Mouse (Mus musculus): ENCODE data around the gene Igsf9. TPM values are rescaled to one million over a fixed set of nuclear protein-coding genes. Genes with fewer than 3 reads are reported as not detected.

Gene Igsf9
- polyA plus RNA-seq, 1 experiment from 2014 or later, result 76.2 TPM

DNA sequence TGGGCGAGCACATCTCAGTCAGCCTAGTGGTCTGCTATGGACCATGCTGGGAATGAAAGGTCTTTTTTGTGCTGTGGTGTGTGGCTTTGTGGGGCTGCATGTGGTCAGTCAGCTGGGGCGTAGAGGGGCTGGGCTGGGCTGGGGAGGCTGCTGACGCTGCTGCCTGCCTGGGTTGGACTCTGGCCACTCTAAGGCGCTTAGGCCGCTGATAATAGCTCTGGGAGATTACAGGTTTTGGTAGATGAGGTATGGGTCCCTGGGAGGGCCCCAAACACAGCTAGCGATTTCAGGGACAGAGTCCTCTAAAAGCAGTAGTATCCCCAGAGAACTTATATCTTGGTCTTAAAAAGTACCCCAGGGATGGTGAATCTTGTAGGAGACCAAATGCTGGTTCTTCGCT lies 7.2 kb downstream of the Igsf9 start:
- WGBS, result 81% methylated on average over 7 of the region's 7 CpGs
- H3K4me1 ChIP-seq, result peaks cover 65% of the 10 kb centered on the region
- no peak for DNase-seq (ENCODE audit: low spot score)
- H3K36me3 ChIP-seq, result peaks cover 85% of the 10 kb centered on the region
- no peaks in the 10 kb centered on the region for H3K9me3 ChIP-seq (replicated peaks)
- no peak overlapping the region for H3K27ac ChIP-seq (replicated peaks)
- no peaks in the 10 kb centered on the region; the same call in 1 of the 2 replicates for H3K27me3 ChIP-seq (ENCODE audit: low read depth, poor library complexity, severe bottlenecking)
- no peak overlapping the region for H3K4me3 ChIP-seq

DNA sequence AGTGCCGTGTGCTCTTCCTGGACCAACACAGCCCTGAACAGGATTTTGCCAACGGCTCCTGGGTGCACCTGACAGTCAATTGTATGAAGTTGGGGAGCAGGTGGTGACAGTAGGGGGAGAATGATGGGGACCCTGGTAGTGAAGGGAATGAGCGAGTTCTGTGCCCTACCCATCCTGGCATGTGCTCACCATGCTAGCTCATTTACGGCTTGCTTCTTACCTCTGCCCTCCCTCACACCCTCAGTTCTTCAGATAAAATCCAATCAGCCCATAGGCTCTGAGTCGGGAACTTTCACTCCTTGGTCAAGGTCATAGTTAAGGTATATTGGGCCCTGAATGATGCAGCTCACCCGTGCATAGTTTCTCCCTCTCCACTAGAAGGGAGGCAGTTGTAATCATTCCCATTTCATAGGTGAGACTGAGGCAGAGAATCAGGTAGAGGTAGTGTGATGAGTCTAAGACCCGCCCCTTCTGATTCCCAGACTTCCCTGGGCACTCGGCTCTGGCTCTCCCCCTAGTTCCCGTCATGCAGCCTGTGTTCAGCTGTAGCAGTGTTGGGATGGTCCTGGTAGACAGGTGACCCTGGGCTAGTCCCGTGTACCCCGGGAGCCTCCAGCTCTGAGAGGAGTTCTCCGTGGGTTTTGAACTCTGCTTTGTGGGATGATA lies 8.1 kb downstream of the Igsf9 start:
- Histone ChIP-seq H3K36me3 (peaks cover 89% of the 10 kb centered on the region), H3K9me3 (replicated peaks) (no peaks in the 10 kb centered on the region), H3K27me3 (ENCODE audit: low read depth, poor library complexity, severe bottlenecking) (no peaks in the 10 kb centered on the region; the same call in 1 of the 2 replicates), H3K27ac (replicated peaks) (no peak overlapping the region; the same call in 1 of the 2 replicates), H3K4me3 (peak overlapping the region; percentile 25; the same call in 1 of the 2 replicates), H3K4me1 (peaks cover 56% of the 10 kb centered on the region)
- no peak for DNase-seq (ENCODE audit: low spot score)
- WGBS, result 59% methylated on average over 12 of the region's 12 CpGs

DNA sequence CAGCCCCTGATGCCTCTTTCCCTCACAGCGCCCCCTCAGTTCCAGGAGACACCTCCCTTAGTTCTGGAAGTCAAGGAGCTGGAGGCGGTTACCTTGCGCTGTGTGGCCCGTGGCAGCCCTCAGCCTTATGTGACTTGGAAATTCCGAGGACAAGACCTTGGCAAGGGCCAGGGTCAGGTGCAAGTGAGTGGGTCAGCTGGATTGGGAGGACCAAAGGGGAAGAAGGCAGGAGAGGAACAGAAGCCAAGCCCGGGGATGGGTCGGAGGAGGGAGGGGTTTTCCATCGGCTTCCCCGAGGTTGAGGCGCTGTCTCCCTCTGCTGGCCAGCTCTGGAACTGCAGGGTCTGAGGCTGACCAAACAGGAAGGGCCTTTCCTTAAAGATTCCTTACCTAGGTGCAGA lies 8.7 kb downstream of the Igsf9 start:
- peak overlapping the region; percentile 25; the same call in 1 of the 2 replicates for H3K4me3 ChIP-seq
- peak; percentile 90 for DNase-seq (ENCODE audit: low spot score)
- peaks cover 50% of the 10 kb centered on the region for H3K4me1 ChIP-seq
- H3K9me3 ChIP-seq (replicated peaks), result no peaks in the 10 kb centered on the region
- H3K27ac ChIP-seq (replicated peaks), result no peak overlapping the region; the same call in 1 of the 2 replicates
- WGBS, result 10% methylated on average over 10 of the region's 10 CpGs
- H3K36me3 ChIP-seq, result peaks cover 89% of the 10 kb centered on the region
- no peaks in the 10 kb centered on the region; the same call in 1 of the 2 replicates for H3K27me3 ChIP-seq (ENCODE audit: low read depth, poor library complexity, severe bottlenecking)

DNA sequence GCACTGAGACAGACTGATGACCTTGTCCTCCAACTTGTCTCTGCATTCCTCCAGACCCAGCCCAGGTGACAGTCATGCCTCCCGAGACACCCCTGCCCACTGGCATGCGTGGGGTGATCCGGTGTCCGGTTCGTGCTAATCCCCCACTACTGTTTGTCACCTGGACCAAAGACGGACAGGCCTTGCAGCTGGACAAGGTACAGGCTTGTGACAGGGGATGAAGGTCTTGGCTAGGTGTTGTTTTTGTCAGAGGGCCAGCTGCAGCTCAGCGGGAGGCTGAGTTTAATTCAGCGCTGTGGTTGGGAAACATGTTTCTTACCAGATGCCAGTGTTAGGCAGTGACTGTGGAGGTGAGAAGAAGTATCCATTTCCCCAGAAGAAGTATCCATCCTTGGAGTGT lies 10.5 kb downstream of the Igsf9 start:
- no peak for DNase-seq (ENCODE audit: low spot score)
- no peaks in the 10 kb centered on the region for H3K9me3 ChIP-seq (replicated peaks)
- H3K27me3 ChIP-seq (ENCODE audit: low read depth, poor library complexity, severe bottlenecking), result peaks cover 16% of the 10 kb centered on the region
- H3K27ac ChIP-seq (replicated peaks), result no peak overlapping the region
- H3K36me3 ChIP-seq, result peaks cover 98% of the 10 kb centered on the region
- H3K4me3 ChIP-seq, result no peak overlapping the region
- H3K4me1 ChIP-seq, result peaks cover 33% of the 10 kb centered on the region
- 91% methylated on average over 8 of the region's 8 CpGs for WGBS

DNA sequence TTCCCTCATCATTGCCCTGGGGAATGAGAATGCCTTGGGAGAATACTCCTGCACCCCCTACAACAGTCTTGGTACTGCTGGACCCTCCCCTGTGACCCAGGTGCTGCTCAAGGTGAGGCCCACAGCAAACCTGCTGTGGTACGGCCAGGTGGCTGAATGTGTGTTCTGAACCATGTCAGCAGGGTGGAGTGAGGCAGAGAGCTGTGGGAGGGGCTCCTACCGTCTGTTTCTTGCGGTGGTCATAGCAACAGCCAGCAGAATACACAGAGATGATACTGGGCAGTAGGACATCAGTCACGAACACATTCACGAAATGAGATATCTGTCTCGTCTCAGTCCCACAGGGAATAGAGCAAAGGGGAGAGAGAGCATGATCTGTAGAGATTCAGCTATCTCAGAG lies 11.9 kb downstream of the Igsf9 start:
- H3K27me3 ChIP-seq (ENCODE audit: low read depth, poor library complexity, severe bottlenecking), result peaks cover 31% of the 10 kb centered on the region
- H3K36me3 ChIP-seq, result peaks cover 98% of the 10 kb centered on the region
- DNase-seq (ENCODE audit: low spot score), result no peak
- peaks cover 18% of the 10 kb centered on the region for H3K4me1 ChIP-seq
- no peak overlapping the region for H3K4me3 ChIP-seq
- no peaks in the 10 kb centered on the region for H3K9me3 ChIP-seq (replicated peaks)
- H3K27ac ChIP-seq (replicated peaks), result no peak overlapping the region
- 87% methylated on average over 6 of the region's 6 CpGs for WGBS

DNA sequence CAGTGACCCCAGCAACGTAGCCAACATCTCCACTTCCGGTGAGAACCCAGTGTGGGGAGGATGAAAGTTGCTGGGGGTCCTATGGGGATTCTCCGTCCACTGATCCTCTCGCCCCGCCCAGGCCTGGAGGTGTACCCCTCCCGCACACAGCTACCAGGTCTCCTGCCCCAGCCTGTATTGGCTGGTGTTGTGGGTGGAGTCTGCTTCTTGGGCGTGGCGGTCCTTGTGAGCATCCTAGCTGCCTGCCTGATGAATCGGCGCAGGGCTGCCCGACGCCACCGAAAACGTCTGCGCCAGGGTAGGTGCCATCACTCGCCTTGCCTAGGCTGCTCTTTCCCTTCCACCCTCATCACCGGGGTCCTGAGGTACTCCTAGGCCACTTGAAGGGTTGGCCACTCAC lies 14.4 kb downstream of the Igsf9 start:
- H3K36me3 ChIP-seq, result peaks cover 82% of the 10 kb centered on the region
- peaks cover 21% of the 10 kb centered on the region for H3K4me1 ChIP-seq
- H3K27me3 ChIP-seq (ENCODE audit: low read depth, poor library complexity, severe bottlenecking), result peaks cover 56% of the 10 kb centered on the region
- H3K9me3 ChIP-seq (replicated peaks), result no peaks in the 10 kb centered on the region
- no peak for DNase-seq (ENCODE audit: low spot score)
- no peak overlapping the region for H3K4me3 ChIP-seq
- H3K27ac ChIP-seq (replicated peaks), result no peak overlapping the region
- WGBS, result 83% methylated on average over 17 of the region's 17 CpGs

DNA sequence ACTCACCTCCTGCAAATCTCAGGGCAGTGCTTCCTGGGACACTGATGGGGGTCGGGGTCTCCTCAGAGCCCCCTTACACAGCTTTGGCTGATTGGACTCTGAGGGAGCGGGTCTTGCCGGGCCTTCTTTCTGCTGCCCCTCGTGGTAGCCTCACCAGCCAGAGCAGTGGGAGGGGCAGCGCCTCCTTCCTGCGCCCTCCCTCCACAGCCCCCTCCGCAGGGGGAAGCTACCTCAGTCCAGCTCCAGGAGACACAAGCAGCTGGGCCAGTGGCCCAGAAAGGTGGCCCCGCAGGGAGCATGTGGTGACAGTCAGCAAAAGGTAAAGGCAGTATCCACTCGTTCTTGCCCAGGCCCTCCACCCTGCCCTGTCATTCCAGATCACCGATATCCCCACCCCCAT lies 15.8 kb downstream of the Igsf9 start:
- no peak overlapping the region for H3K4me3 ChIP-seq
- peaks cover 68% of the 10 kb centered on the region for H3K36me3 ChIP-seq
- H3K9me3 ChIP-seq (replicated peaks), result no peaks in the 10 kb centered on the region
- H3K27ac ChIP-seq (replicated peaks), result no peak overlapping the region
- no peak for DNase-seq (ENCODE audit: low spot score)
- peaks cover 35% of the 10 kb centered on the region for H3K4me1 ChIP-seq
- WGBS, result 79% methylated on average over 10 of the region's 10 CpGs
- peaks cover 70% of the 10 kb centered on the region for H3K27me3 ChIP-seq (ENCODE audit: low read depth, poor library complexity, severe bottlenecking)

DNA sequence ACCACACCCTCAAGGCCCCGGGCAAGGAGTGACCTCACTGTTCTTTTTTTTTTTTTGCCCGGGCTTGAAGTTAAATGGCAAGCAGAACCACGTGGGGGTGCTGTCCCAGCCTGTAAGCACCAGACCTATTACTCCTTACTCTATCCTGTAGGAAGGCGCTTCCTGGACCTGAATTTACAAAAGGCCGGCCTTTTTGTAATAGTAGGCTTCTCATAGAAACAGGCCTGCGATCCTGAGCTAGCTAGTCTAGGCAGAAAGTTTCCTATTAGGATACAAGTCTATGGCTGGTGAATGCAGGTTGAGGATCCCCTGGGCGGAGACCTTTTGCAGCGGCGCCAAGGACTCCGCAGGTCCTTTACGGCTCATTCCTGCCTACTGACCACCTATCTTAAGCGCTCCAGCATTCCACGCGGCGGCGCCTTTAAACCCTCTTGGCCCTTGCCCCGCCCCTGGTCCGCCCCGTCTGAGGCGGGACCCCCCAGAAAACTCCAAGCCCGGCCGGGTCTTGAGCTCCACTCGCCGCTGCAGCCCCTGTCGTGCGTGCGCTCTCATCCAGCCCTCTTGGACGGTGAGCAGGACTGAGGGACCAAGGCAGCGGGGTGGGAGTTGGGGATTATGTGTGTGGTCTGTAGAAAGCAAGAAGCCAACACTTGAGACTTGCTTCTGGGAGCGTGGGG lies 18.3 kb downstream of the Igsf9 start, which contains the start of gene Tagln2:
Tagln2 (plus strand) TSS at position 283 of the 677 bp plus-strand sequence.
- H3K9me3 ChIP-seq (replicated peaks), result no peaks in the 10 kb centered on the region
- peaks cover 93% of the 10 kb centered on the region for H3K27me3 ChIP-seq (ENCODE audit: low read depth, poor library complexity, severe bottlenecking)
- DNase-seq (ENCODE audit: low spot score), result peak; percentile 73
- H3K4me3 ChIP-seq, result peak within 1 kb of the TSS; percentile 56
- H3K36me3 ChIP-seq, result peaks cover 43% of the 10 kb centered on the region
- peak within 1 kb of the TSS; percentile 74 for H3K27ac ChIP-seq (replicated peaks)
- WGBS, result 1% methylated on average over 30 of the region's 30 CpGs
- H3K4me1 ChIP-seq, result peaks cover 60% of the 10 kb centered on the region

DNA sequence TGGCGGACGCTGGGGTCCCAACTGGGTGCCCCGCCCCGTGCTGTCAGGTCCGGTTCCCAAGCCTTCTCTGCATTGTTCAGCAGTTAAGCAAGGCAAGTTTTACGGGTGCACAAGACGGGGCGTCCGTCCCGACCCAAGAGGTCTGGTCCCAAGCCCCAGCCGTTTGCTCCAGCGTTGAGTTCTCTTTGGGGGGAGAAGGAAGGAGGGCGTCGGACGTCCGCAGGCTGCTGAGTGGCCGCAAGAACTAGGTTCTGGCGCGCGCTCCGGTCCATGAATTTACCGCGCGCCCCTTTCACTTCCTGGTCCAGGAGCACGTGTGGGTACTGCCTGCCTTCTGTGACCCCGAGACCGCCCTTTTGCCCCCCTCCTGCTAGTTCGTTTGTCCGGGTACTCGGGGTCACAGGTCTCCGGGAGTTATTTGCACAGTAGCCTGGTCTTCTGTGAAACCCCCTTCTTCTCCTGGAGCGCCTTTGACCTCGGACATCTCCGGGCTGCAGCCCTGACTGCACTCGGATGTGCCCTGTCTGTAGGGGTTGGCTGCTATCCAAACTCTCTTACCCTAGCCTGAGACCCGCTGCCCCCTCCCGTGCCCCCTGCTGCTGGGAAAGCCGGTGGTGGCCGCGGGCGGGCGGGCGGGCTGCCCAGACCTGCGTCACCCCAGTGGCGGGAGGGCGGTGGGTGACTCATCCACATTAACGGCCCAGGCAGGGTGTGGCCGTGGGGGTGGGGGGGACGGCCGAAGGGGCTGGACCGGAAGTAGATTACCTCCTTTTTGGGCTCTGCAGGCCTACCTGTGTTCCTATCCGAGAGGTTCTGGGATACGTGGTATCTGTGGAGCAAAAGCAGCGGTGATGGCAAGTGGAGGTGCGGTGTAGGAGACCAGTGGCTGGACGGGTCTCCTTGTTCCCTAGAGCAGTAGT lies 19.1 kb downstream of the Igsf9 start:
- peak; percentile 58 for DNase-seq (ENCODE audit: low spot score)
- Histone ChIP-seq H3K36me3 (peaks cover 37% of the 10 kb centered on the region), H3K27me3 (ENCODE audit: low read depth, poor library complexity, severe bottlenecking) (peaks cover 98% of the 10 kb centered on the region), H3K27ac (replicated peaks) (peak overlapping the region; percentile 74), H3K4me1 (peaks cover 60% of the 10 kb centered on the region), H3K9me3 (replicated peaks) (no peaks in the 10 kb centered on the region), H3K4me3 (peak overlapping the region; percentile 56)
- 1% methylated on average over 56 of the region's 56 CpGs for WGBS

DNA sequence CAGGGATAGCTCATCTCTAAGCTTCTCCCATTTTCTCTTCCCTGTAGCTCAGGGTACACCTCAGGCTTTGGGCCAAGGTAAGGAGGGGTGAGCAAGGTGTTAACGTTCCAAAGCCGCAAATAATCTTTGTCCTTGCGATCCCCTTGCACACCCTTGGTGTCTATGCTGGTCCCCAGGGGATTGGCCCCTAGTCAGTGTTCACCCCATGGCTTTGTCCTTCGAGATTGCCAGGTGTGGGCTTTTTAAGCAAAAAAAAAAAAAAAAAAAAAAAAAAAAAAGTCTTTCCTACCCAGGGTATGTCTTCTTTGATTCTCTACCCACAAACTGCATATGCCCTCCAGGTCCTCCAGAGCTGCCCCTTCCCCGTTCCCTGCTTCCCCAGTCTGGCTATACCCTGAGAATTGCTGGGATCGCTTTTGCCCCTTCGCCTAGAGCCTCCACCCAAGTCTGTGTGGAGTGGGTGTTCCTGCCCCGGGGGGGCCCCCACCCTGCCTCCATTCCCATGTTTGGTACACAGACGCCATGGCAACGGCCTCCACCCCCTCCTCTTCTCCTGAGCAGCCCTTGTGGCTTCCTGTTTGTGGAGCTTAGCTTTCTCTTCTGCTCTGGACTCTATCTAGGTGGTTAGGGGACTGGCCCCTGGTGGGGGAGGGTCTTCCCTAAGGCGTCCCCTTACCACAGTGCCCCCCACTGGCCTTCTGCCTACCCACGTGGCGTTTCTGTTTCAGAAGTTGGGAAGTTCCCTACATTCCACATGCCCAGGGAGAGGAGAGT lies 20.0 kb downstream of the Igsf9 start:
- Histone ChIP-seq H3K36me3 (peaks cover 32% of the 10 kb centered on the region), H3K27me3 (ENCODE audit: low read depth, poor library complexity, severe bottlenecking) (peaks cover 91% of the 10 kb centered on the region), H3K27ac (replicated peaks) (peak overlapping the region; percentile 74), H3K9me3 (replicated peaks) (no peaks in the 10 kb centered on the region), H3K4me3 (peak overlapping the region; percentile 56), H3K4me1 (peaks cover 60% of the 10 kb centered on the region)
- peak; percentile 57 for DNase-seq (ENCODE audit: low spot score)
- 30% methylated on average over 13 of the region's 13 CpGs for WGBS

DNA sequence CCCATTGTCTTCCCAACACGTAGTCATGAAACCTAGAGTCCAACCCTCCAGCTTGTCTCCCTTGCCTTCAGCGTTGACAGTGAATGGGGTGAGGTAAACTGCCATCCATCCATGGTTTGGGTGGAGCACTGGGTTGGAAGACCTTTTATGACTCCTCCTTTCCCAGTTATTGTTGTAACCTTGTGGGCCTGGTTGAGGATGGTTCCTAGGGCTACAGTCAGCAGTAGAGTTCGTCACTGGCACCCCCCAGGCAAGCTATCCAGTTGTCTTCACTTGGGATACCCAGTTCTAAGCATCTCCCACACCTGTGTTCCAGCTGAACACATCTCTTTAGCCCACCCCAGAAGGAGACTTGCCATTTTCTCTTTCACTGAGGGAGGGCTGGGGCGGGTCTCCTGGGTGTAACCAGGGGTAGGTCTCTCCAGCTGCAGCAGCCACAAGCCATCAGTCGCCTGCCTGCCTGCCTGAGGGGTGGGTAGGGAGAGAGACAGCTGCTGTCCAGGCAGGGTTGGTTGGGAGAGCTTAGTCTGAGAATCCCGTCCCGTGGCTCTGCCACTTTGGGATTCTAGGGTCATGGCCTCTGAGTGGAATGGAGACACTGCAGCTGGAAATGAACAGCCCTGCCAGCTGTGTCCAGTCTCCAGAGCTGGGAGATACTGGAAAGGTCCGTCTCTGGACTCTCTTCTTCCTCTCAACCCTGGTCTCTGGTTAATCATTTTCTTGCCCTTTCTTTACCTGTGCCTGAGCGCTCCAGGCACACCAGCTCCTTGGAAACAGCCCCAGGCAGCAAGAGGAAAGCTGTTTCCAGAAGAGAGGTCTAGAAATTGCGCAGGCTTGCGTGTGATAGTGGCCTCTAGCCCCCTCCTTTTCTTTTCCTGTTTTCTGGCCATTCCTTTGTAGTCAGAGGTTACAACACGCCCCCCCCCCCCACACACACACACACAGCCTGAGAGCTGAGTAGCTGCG lies 20.8 kb downstream of the Igsf9 start:
- Histone ChIP-seq H3K36me3 (peaks cover 23% of the 10 kb centered on the region), H3K4me1 (peaks cover 64% of the 10 kb centered on the region), H3K27me3 (ENCODE audit: low read depth, poor library complexity, severe bottlenecking) (peaks cover 83% of the 10 kb centered on the region), H3K27ac (replicated peaks) (peak overlapping the region; percentile 46; the same call in 1 of the 2 replicates), H3K4me3 (peak overlapping the region; percentile 30), H3K9me3 (replicated peaks) (no peaks in the 10 kb centered on the region)
- DNase-seq (ENCODE audit: low spot score), result no peak
- 42% methylated on average over 13 of the region's 13 CpGs for WGBS
